Mouse (Mus musculus) heart, adult 8-10 months (tissue): ENCODE results near the gene Gga1. TPM values are rescaled to one million over a fixed set of nuclear protein-coding genes. Genes with fewer than 3 reads are reported as not detected.

Source experiments
- DNase-seq: peaks from one replicate; pipeline ENCODE4 v3.0.0; 2022; ENCODE audit warnings: low spot score
- total RNA-seq, 4 experiments: library from RNA; stranded (reverse); gene quantifications; 2 replicates each; pipeline ENCODE4 v1.2.4; 2022

Gga1 gene
- total RNA-seq, 4 experiments from 2014 or later, result 44.8 to 49.1 (median 46.3) TPM

DNA sequence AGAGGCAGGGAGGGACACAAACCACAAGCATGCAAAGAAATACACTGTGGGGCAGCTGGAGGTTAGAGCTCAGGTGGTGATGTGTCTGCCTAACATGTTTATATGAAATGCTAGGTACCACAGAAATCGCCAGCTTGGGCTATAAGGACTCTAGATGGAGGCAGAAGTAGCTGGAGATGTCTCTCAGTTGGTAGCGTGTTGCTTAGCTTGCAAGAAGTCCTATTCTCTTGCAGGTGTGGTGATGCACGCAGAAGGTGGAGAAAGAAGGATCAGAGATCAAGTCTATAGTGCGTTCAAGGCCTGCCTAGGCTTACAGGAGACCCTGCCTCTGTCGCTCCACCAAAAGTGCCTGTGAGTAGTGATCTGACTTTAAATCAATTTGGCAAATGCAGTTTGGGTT lies 1.5 kb upstream of the Gga1 start:
- no peak for DNase-seq

- DNase-seq, result peak; percentile 66
Observed at GRCm38 (mm10) chr15:78876258-78876696, 713 bp upstream of the Gga1 start.

GRCm38 (mm10) chr15:78877810-78878390 lies 910 bp downstream of the Gga1 start:
- peak; percentile 34 for DNase-seq

GRCm38 (mm10) chr15:78878792-78879516 lies 2.0 kb downstream of the Gga1 start:
- peak; percentile 48 for DNase-seq

DNA sequence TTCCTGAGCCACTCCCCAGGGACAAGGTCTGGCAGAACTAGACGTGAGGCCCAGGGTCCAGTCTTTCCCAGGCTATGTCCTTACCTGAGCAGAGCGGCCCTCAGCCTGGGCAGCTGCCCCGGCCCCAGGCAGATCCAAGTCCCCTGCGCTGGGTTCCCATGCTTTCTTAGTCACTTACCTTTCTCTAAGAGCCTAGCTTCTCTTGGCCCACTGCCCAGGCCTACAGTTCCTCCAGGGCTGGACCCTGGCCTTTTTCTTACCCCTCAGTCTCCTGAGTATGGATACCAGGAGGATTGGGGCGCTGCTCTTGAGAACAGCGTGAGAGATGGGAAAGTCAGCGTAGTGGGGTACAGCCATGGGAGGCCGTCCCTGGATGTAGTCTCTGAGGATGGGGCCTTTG lies 3.4 kb downstream of the Gga1 start:
- no peak for DNase-seq

- no peak for DNase-seq
Observed at GRCm38 (mm10) chr15:78881828-78882227, 4.8 kb downstream of the Gga1 start.

GRCm38 (mm10) chr15:78889401-78889853 lies 12.4 kb downstream of the Gga1 start:
- DNase-seq, result no peak

DNA sequence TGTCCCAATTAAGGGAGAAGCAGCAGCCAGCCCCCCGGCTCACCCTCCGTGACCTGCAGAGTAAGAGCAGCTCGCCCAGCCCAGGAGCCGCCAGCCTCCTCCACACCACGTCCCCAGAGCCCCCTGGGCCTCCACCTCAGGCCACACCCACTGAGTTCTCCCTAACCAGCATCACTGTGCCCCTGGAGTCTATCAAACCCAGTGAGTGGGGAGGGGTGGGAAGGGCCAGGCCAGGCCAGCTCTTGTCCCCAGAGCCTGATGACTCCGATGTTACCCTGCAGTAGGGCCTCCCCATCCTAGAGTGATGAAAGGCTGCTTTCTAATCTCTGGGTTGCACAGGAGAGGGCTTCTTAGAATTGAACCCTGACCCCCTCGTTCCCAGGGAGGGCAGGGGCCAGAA lies 15.4 kb downstream of the Gga1 start:
- DNase-seq, result no peak

- DNase-seq, result no peak
Observed at GRCm38 (mm10) chr15:78894726-78895125, 17.7 kb downstream of the Gga1 start.

DNA sequence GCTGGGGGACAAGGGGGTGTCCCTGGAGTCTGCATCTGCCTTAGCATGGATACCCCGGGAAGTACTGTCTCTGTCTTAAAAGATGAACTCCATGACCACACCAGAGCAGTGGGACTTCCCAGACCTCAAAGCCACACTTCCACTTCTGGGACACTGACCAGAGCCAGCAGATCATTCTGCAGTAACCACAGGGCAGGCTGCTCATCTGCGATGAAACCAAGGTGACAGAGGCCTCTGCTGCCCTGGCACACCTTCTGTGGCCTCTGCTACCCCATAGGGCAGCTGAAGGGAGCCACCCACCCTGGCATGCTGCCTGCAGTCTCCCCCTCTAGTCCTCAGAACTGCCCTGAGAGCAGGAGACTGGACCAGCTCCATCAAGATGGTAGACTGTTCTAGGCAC lies 18.8 kb downstream of the Gga1 start:
- DNase-seq, result no peak

DNA sequence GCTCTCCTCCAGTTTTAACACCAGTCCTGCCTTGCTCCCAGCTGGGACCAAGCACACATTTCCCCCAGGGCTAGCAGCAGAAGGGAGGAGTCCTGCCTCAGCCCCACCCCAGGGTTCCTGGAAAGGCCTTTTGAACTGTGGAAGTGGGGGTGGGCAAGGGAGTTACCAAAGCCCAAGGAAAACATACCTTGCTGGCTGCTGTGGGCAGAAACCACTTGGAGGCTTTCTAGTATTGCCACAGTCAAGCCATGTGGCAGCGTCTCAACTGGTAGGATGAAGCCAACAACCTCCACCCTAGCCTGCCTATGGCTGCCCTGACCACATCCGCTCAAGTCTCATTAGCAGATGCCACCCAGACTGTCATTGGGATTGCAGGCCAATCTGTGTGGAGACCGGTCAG lies 19.2 kb downstream of the Gga1 start:
- DNase-seq, result no peak

DNA sequence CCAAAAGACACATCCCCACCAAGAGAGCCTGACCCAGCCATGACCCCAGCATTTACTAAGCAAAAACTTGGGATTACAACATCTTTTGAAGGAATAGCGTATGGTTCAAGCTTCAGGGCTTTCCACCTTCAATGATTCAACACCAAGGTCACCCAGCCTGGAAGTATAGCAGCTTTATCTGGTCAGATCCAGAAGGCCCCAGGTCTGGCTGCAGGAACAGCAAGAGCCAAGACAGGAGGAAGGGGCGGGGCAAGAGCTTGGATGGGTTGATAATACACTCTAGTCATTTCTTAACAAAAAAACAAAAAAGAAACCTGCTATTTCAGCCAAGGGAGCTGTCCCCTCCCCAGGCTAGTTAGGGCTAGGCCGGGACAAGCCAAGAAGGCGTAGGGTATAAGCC lies 20.5 kb downstream of the Gga1 start:
- DNase-seq, result no peak

DNA sequence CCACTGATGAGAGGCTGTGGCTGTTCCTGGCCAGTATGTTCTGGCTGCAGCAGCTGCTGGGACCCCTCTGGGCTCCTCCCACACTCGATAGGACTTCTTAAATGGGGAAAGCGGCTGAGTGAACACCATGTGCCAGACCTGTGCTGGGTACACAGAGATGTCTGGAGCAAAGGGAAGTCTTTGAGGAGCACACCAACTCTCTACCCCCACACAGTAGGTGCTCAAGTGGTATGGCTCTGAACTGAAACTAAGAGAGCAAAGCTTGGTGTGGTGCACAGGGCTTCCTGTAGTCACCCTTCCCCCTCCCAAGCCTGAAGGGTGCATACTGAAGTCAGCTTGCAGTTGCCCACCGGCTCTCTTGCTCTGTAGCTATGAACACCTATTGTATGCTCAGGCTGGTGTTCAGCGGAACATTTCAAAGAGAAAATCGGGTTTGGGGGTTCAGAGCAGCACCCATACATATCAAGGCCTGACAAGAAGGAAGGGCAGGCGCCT lies 21.6 kb downstream of the Gga1 start:
- no peak for DNase-seq

DNA sequence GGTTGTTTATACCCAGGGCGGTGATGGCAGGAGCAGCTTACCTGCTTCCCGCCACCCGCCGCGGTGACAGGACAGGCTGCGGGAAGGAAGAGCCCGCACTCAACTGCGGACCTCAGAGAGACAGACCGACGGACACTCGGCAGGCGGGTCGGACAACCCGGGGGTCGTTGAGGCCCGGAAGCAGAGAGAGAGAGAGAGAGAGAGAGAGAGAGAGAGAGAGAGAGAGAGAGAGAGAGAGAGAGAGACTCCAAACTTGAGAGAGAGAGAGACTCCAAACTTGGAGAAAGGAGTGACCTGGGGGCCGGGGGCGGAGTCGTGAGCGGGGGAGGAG lies 22.4 kb downstream of the Gga1 start, which contains the start of gene Gm49510:
Gene Gm49510, plus strand, starts transcription at position 259 of the 331 bp plus-strand sequence.
- no peak for DNase-seq

- DNase-seq, result no peak
Observed at GRCm38 (mm10) chr15:78899740-78900584, 23.0 kb downstream of the Gga1 start, which contains the start of gene Sh3bp1. TSS of gene Sh3bp1 (plus strand) at chr15:78899768.

DNA sequence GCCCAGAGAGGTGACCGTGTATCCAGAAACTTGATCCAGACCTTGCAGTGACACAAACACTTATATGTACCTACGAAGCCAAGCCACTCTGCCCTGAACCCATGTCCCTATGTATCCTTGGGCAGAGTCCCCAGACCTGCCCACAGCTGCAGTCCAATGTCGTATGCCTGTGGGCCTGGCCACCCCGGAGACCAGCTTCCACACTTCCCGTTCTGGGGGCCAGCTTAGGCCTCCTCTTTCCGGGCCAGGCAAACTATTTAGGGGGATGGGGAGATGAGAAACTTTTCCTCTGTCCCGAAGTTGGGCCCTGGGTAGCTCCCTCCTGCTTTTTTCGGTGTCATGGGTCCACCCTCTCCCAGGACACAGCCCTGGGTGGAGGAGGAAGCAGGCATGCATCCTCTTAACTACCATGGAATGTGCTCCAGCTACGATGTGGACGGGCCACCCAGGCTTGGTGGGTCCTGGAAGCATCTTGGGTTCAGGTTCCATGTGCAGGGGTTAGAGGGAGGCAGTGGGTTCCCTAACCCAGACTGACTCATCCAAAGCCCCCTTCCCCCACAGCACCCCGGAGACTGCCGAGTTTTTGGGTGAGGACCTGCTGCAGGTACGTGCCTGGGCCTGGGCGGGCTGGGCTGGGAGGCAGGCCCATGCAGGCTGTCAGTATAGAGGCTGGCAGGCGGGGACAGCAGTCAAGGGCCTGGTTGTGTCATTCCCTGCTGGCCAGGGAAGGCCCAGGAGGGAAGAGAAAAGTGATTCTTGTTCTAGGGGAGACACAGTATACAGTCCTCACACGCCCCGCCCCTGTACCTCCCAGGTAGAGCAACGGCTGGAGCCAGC lies 23.8 kb downstream of the Gga1 start:
- DNase-seq, result no peak

DNA sequence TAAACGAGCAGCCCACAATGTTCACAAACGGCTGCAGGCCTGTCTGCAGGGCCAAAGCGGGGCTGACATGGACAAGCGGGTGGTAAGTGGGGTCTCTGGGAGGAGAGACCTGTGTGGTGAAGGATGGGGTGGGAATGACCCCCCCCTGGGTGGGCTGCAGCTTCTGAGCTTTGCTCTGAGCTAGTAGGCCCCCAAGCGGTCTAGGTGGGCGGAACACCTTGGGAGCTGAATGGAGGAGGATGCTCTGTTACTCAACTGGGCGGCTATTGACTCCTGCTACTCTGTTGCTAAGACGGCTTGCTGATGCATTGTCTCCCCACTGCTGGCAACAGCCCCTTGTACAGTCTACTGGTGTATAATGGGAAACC lies 24.4 kb downstream of the Gga1 start:
- no peak for DNase-seq

DNA sequence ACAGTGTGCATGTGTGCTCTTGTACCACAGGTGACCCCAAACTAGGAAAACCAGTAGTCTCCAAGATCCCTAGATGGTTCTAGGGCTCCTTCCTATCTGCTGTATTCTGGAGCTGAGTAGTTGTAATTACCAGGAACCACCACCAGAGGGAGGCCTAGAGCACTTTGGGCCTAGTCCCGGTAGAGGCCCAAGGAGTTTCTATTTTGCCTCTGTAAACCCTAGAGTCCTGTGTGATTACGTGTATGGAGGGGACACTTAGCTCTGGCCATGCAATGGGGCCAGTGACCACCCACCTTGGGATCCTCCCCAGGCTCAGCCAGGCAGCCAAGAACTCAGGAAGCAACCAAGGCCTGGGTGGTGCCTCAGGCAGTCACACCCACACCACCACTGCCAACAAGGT lies 26.3 kb downstream of the Gga1 start:
- peak; percentile 86 for DNase-seq

DNA sequence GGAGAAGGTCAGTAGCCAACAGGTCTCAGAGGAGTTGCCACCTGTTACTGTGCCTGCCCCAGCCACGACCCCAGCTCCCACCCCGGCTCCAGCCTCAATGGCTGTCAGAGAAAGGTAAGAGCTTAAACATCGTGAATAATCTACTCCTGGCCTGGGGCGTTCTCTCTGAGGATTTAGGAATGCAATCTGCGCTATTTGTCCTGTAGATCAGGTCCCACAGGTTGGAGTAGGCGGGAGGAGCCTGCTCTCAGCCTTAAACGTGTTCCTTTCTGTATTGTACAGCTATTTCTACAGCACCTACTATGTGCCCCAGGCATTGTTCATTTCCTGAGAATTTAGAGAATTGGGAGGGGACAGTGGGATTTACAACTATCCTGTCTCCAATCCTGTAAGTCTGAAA lies 31.4 kb downstream of the Gga1 start:
- no peak for DNase-seq

- no peak for DNase-seq
Observed at GRCm38 (mm10) chr15:78908982-78909381, 32.0 kb downstream of the Gga1 start.

GRCm38 (mm10) chr15:78912040-78912439 lies 35.0 kb downstream of the Gga1 start:
- no peak for DNase-seq
